Mouse (Mus musculus) hindbrain, embryonic 13.5 days (tissue): ENCODE measurements around the gene Wdr31. TPM values are rescaled to one million over a fixed set of nuclear protein-coding genes. Genes with fewer than 3 reads are reported as not detected.

Source experiments
- ATAC-seq: fragments of 200-750 bp; cut with Nextera tagmentation; 2 replicates; pipeline ENCODE4 v1.8.0; 2017; ENCODE audit warnings: moderate TSS enrichment; ENCODE audit not compliant: low FRiP score
- H3K27ac ChIP-seq: fragments of 300-500 bp; sonication (generic); 2 replicates; pipeline ENCODE4 v1.5.1; 2015; ENCODE audit warnings: inconsistent platforms, mild to moderate bottlenecking, moderate library complexity
- H3K27me3 ChIP-seq: fragments of 300-500 bp; sonication (generic); 2 replicates; pipeline ENCODE4 v1.6.1; 2015; ENCODE audit warnings: mild to moderate bottlenecking, inconsistent platforms
- H3K36me3 ChIP-seq: fragments of 300-500 bp; sonication (generic); 2 replicates; pipeline ENCODE4 v1.6.1; 2015; ENCODE audit warnings: mild to moderate bottlenecking, inconsistent platforms
- H3K4me1 ChIP-seq: fragments of 300-500 bp; sonication (generic); replicated peaks from 2 replicates; pipeline ENCODE4 v1.6.1; 2015; ENCODE audit warnings: inconsistent platforms
- H3K4me2 ChIP-seq: fragments of 300-500 bp; sonication (generic); 2 replicates; pipeline ENCODE4 v1.6.1; 2015; ENCODE audit warnings: inconsistent platforms, mild to moderate bottlenecking, moderate library complexity
- H3K4me3 ChIP-seq: fragments of 300-500 bp; sonication (generic); 2 replicates; pipeline ENCODE4 v1.5.1; 2015; ENCODE audit warnings: mild to moderate bottlenecking, inconsistent platforms
- H3K9ac ChIP-seq: fragments of 300-500 bp; sonication (generic); 2 replicates; pipeline ENCODE4 v1.6.1; 2015; ENCODE audit warnings: mild to moderate bottlenecking, inconsistent platforms
- H3K9me3 ChIP-seq: fragments of 300-500 bp; sonication (generic); 2 replicates; pipeline ENCODE4 v1.6.1; 2016; ENCODE audit warnings: inconsistent platforms
- WGBS: fragments of 180-500 bp; shearing (Covaris S2); methylation state at CpG from one replicate; pipeline ENCODE4 v1.1.7; 2015; 5-methylcytosine and 5-hydroxymethylcytosine counted together
- polyA plus RNA-seq: library from polyadenylated mRNA; unstranded; fragments of >200 nt; fragmentation: Nextera tagmentation; extraction: Ambion mirVana; gene quantifications from 2 replicates; pipeline ENCODE4 v1.2.1, GENCODE M21; 2015

Wdr31 gene
- polyA plus RNA-seq, 1 experiment from 2014 or later = 9.0 TPM

DNA sequence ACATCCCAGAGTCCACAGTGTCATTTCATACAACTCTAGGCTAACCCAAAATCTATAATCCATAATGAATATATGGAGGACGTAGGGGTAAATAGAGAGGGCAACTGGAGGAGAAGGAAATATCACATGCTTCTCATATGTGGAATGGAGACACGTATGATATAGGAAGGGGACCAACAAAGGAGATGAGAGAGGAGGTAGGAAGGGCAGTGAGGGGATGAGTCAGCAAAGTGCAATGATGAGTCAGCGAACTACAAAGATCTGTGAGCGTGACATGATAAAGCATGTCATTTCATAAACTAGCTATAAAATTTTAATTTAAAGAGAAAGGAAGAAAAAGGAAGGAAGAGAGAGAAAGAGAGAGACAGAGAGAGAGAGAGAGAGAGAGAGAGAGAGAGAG lies 39.2 kb downstream of the Wdr31 start:
- Histone ChIP-seq H3K4me2 (no peak overlapping the region), H3K27ac (no peak overlapping the region), H3K4me3 (no peak overlapping the region), H3K9me3 (no peaks in the 10 kb centered on the region), H3K27me3 (no peaks in the 10 kb centered on the region), H3K4me1 (no peaks in the 10 kb centered on the region), H3K36me3 (peaks cover 3% of the 10 kb centered on the region; the same call in 1 of the 2 replicates), H3K9ac (no peak overlapping the region)
- ATAC-seq = no peak
- WGBS = 88% methylated on average over 4 of the region's 4 CpGs

DNA sequence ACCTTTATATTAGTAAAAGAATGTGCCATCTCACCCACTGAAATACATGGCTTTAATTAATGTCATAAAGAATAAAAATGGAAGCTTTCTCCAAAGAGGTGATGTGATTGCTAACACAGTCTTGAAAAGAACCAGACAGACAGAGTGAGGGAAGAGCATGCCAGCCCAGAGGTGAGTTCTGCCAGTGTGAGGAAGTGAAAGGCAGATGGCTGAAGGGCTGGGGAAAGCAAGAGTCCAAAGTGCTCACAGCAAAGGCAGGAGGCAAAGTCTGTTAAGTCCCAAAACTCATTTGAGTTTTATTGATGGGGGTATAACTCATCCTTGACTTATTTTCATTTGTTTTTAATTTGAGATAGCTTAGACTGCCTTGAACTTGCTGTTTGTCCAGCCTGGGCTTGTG lies 40.0 kb downstream of the Wdr31 start:
- no peak overlapping the region for H3K27ac ChIP-seq
- no peak overlapping the region for H3K4me3 ChIP-seq
- no peaks in the 10 kb centered on the region for H3K4me1 ChIP-seq
- H3K4me2 ChIP-seq = no peak overlapping the region
- H3K9me3 ChIP-seq = no peaks in the 10 kb centered on the region
- H3K9ac ChIP-seq = no peak overlapping the region
- no peak for ATAC-seq
- H3K27me3 ChIP-seq = no peaks in the 10 kb centered on the region
- peaks cover 8% of the 10 kb centered on the region for H3K36me3 ChIP-seq

DNA sequence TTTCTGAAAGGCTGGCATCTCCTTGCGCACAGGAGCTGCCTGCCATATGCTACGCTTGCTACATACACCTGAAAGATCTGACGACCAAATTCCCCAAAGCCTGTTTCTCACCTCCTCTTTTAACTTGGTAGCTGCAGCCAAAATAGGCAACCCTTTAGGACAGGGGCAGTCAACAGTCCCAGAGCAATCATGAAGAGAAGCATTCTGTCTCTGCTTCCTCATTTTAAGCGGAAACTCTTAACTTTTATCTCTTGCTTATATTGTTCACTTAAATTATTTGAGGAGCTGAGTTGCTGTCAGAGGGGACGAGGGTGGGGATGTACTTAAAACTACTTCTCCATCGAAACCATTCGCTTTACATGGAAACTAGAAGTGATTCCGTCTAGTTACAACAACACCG lies 41.1 kb downstream of the Wdr31 start:
- WGBS = 91% methylated on average over 9 of the region's 9 CpGs
- H3K27ac ChIP-seq = no peak overlapping the region
- H3K36me3 ChIP-seq = peaks cover 19% of the 10 kb centered on the region
- no peak overlapping the region for H3K4me3 ChIP-seq
- H3K4me2 ChIP-seq = no peak overlapping the region
- ATAC-seq = no peak
- H3K9ac ChIP-seq = no peak overlapping the region
- no peaks in the 10 kb centered on the region for H3K27me3 ChIP-seq
- no peaks in the 10 kb centered on the region for H3K9me3 ChIP-seq
- H3K4me1 ChIP-seq = no peaks in the 10 kb centered on the region

DNA sequence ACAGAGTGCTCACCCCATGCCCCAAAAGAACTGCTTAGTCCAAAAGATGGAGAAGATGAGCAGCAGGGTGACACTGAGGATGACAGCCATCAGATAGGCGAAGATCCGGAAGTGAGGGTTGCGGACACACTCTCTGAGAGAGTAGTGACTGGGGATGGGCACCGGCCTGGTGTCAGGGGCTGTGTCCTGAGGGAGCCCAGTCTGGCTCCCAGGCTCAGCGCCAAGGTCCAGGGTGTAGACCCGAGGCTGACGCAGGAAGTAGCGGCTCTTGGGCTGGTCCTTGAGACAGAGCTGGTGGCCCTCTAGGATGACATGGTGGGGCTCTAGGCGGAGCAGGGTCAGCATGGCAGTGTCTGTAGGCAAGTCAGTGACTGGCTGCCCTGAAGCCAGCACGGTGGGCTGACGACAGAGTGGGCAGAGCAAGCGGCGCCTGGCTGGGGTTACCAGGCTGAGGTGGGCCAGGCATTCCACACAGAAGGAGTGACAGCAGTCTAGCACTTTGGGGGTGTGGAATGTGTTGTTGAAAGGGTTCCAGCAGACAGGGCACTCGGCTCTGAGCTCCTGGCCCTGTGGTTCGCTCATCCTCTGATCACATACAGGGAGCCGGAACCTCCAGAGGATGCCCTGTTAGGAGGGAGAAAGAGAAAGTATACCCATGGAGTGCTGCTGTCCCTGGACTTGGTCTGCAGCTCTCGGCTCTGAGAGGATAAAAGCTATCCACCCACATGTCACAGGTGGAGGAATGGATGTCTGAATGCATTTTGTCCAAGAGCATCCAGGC lies 42.5 kb downstream of the Wdr31 start:
- 83% methylated on average over 17 of the region's 17 CpGs for WGBS
- Histone ChIP-seq H3K4me1 (no peaks in the 10 kb centered on the region), H3K27me3 (no peaks in the 10 kb centered on the region), H3K4me2 (no peak overlapping the region), H3K9me3 (no peaks in the 10 kb centered on the region), H3K36me3 (peaks cover 30% of the 10 kb centered on the region), H3K9ac (no peak overlapping the region), H3K27ac (no peak overlapping the region), H3K4me3 (no peak overlapping the region)
- ATAC-seq = 0 out of 2 replicates have a peak, but pooled peaks have one; percentile 36

DNA sequence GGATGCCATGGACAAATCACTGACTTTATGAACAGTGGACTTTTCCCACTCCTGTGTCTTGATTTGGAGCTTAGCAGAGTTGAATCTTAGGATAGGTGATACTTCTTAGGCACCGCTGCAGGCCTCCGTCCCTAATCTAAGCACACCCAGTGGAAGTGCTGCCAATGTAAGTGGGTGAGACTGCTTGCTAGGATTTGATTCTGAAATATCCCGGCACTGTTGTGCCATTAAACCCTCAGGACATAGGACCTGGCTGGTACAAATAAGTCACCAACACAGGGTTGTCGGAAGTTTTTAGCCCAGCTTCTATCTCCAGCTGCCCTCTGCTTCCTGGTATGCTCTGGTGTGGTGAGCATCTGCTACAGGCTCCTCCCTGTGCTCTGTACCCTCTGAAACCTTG lies 44.8 kb downstream of the Wdr31 start:
- Histone ChIP-seq H3K4me1 (no peaks in the 10 kb centered on the region), H3K36me3 (peaks cover 53% of the 10 kb centered on the region), H3K27ac (no peak overlapping the region), H3K4me2 (no peak overlapping the region), H3K4me3 (no peak overlapping the region), H3K9me3 (no peaks in the 10 kb centered on the region), H3K27me3 (no peaks in the 10 kb centered on the region), H3K9ac (no peak overlapping the region)
- no peak for ATAC-seq
- WGBS = 98% methylated on average over 4 of the region's 4 CpGs

DNA sequence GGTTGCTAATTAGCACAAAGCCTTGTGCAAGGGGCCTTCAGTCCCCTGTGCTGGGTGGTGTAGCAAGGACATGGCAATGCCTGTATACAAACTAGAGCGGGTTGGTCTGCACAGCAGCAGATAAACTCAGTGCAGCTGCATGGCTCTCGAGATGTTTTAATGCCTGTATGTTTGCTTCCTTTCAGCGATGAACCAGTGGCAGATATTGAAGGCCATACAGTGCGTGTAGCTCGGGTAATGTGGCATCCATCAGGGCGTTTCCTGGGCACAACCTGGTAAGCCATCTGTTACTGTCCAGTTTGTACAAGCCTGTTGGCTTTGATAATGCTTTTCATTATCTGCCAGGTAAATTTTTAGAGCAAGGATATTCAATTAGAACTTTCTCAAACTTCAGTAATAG lies 51.6 kb downstream of the Wdr31 start:
- Histone ChIP-seq H3K9me3 (no peaks in the 10 kb centered on the region), H3K4me2 (no peak overlapping the region), H3K9ac (no peak overlapping the region), H3K4me3 (no peak overlapping the region), H3K27ac (no peak overlapping the region), H3K36me3 (peaks cover 100% of the 10 kb centered on the region), H3K4me1 (no peaks in the 10 kb centered on the region), H3K27me3 (no peaks in the 10 kb centered on the region)
- ATAC-seq = no peak
- 99% methylated on average over 6 of the region's 6 CpGs for WGBS

DNA sequence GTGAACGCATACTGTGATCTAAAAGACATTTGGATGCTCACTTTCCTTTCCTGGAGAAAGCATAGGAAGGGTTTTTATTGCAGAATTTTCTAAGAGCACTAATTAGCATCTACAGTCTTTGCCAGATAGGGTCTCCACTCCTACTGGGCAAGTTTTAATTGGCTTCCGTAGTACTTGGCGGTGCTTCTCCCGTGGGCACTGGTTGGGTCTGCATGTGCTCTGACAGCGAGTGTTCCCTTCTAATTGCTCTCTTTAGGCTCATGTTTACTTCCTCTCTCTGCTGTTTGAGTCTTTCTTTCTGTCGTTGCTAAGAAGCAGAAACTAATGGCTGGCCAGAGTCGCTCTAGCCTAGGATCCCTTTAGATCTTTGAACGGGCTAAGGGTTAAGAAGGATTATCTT lies 52.2 kb downstream of the Wdr31 start:
- H3K27me3 ChIP-seq = no peaks in the 10 kb centered on the region
- WGBS = 90% methylated on average over 8 of the region's 8 CpGs
- no peak overlapping the region for H3K4me3 ChIP-seq
- ATAC-seq = no peak
- H3K36me3 ChIP-seq = peaks cover 100% of the 10 kb centered on the region
- no peak overlapping the region for H3K27ac ChIP-seq
- no peaks in the 10 kb centered on the region for H3K4me1 ChIP-seq
- no peak overlapping the region for H3K9ac ChIP-seq
- no peak overlapping the region for H3K4me2 ChIP-seq
- no peaks in the 10 kb centered on the region for H3K9me3 ChIP-seq

DNA sequence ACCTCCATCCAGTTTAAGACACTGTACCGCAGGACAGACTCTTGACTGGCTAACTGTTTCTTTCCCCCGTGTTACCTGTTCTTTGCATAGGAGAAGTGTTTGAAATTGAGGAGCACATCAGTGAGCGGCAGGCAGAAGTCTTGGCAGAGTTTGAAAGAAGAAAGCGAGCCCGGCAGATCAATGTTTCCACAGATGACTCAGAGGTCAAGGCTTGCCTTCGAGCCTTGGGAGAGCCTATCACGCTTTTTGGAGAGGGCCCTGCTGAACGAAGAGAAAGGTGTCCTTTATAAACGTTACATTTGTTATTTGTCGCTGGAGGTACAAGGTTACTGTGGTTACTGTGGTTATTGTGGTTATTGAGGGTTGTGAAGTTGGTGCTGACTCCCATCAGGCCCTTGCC lies 59.1 kb downstream of the Wdr31 start:
- no peak for ATAC-seq
- peaks cover 54% of the 10 kb centered on the region for H3K36me3 ChIP-seq

DNA sequence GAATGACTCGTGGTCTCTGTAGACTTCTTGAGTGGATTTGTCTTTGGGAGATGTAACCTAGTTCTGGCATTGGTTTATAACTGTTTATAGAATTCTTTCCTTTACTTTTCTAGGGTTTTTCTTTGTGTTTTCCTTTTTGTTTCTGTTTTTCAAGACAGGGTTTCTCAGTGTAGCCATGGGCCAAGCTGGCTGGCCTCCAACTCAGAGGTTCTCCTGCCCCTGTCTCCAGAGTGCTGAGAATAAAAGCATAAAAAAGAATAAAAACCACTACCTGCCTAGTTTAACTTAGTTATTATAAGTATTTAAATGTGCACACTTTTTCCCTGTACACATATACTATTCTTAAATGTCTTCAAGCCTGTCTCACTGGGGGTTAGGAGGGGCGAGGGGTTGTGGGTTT lies 60.4 kb downstream of the Wdr31 start:
- 93% methylated on average over 2 of the region's 2 CpGs for WGBS
- Histone ChIP-seq H3K9me3 (no peaks in the 10 kb centered on the region), H3K27me3 (no peaks in the 10 kb centered on the region), H3K4me1 (peaks cover 34% of the 10 kb centered on the region), H3K9ac (no peak overlapping the region), H3K27ac (no peak overlapping the region), H3K36me3 (peaks cover 41% of the 10 kb centered on the region), H3K4me3 (0 out of 2 replicates have a peak overlapping the region, but pooled peaks have one; percentile 7), H3K4me2 (peak overlapping the region; percentile 74)
- ATAC-seq = no peak

More for the DNA sequence above, 59.1 kb downstream of the Wdr31 start:
- H3K9ac ChIP-seq = no peak overlapping the region
- H3K4me3 ChIP-seq = no peak overlapping the region
- peaks cover 22% of the 10 kb centered on the region for H3K4me1 ChIP-seq
- H3K4me2 ChIP-seq = no peak overlapping the region
- H3K9me3 ChIP-seq = no peaks in the 10 kb centered on the region
- no peaks in the 10 kb centered on the region for H3K27me3 ChIP-seq
- H3K27ac ChIP-seq = no peak overlapping the region
- WGBS = 95% methylated on average over 10 of the region's 10 CpGs

DNA sequence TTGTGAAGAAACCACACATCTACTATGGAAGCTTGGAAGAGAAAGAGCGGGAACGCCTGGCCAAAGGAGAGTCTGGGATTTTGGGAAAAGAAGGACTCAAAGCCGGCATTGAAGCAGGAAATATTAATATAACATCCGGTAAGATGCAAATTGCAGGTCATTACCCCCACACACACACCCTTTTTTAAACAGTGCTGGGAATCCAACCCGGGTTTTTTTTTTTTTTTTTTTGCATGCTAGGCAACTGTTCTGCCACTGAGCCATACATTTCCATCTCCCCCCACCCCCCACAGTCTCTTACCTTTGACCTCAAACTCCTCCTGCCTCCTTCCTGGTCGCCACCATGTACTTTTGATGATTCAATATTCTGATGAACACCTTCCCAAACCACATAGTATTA lies 61.1 kb downstream of the Wdr31 start:
- peak overlapping the region; percentile 88 for H3K9ac ChIP-seq
- H3K4me3 ChIP-seq = peak overlapping the region; percentile 78
- H3K36me3 ChIP-seq = peaks cover 38% of the 10 kb centered on the region
- 38% methylated on average over 6 of the region's 6 CpGs for WGBS
- H3K4me2 ChIP-seq = peak overlapping the region; percentile 74
- no peak for ATAC-seq
- H3K27me3 ChIP-seq = no peaks in the 10 kb centered on the region
- H3K27ac ChIP-seq = 0 out of 2 replicates have a peak overlapping the region, but pooled peaks have one; percentile 89
- no peaks in the 10 kb centered on the region for H3K9me3 ChIP-seq
- peaks cover 41% of the 10 kb centered on the region for H3K4me1 ChIP-seq

DNA sequence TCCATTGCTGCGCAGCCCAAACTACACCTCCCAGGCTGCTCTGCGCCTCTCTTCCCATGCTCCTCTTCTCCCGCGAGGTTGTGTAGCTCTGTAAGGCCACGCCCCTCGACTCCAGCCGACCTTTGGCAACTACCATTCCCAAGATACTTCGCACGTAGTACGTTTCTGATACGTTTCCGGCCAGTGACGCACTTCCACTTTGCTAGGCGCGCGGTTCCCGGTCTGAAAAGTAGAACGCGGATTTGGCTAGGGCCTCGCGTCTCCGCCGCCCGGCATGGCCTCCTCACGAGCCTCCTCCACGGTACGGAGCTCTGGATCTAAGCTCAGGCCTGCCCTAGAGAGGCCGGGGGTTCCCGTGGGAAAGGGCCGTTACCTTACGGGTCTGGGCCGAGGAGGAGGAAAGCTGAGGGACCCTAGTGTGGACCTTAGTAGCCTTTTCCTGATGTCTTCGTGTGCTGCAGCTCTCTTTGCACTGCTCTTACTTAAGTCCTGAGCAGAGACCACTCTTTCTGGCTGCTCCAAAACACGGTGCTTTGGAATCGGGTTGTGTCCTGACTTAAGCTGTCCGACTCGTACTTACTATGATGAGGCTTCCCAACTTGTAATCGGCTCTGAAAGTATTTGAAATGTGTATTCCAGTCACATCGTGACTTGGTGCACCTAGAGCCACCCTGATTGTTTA lies 62.0 kb downstream of the Wdr31 start, which contains the start of the genes Cdc26 and Prpf4:
Gene Cdc26 (minus strand): TSS at position 42 of the 682 bp plus-strand sequence.
Gene Prpf4 (plus strand): TSS at position 197 of the 682 bp plus-strand sequence.
- H3K4me3 ChIP-seq = peak within 1 kb of the TSS; percentile 78
- no peaks in the 10 kb centered on the region for H3K9me3 ChIP-seq
- peak; percentile 99 for ATAC-seq
- peaks cover 31% of the 10 kb centered on the region for H3K36me3 ChIP-seq
- no peaks in the 10 kb centered on the region for H3K27me3 ChIP-seq
- peak within 1 kb of the TSS; percentile 89 for H3K27ac ChIP-seq
- H3K4me1 ChIP-seq = peaks cover 48% of the 10 kb centered on the region
- H3K4me2 ChIP-seq = peak within 1 kb of the TSS; percentile 74
- peak within 1 kb of the TSS; percentile 88 for H3K9ac ChIP-seq
- under 1% methylated on average over 39 of the region's 39 CpGs for WGBS

DNA sequence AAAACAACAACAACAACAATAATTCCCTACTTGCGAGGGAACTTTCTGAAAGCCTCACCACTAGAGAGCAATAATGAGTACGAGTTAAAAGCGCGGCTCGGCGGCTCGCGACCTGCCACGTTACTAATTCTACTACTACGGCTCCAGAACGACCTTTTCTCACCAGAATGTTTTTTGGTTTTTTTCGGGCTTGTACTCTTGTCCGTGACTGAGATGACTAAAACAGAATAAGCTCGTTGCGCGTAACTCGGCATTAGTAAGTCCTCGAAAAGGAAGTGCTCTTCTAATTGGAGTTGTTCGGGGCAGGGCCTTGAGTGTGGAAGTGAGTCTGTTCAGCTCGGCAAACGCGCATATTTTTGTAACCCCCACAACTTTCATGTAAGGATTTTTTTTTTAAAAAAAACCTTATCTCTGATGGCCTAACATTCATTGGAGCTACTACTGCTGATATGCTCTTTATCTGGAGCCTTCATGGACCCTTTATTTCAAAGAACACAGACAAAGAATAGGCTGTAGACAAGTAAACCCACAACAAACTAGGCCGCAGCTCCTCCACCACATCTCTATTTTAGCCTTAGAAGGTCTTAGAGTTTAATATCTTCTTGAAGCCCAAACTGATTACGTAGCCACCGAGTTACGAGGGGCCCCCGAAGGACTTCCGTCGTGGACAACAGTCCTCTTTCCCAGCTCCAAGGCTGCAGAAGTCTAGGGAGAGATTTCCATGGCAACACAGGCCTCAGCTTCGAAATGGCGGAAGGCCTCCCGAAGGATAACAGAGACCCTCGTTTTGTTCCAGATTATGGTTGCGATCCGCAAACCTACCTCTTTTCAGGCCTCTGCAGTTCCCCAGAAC lies 62.7 kb downstream of the Wdr31 start:
- H3K4me1 ChIP-seq = peaks cover 53% of the 10 kb centered on the region
- H3K4me3 ChIP-seq = peak overlapping the region; percentile 78
- H3K36me3 ChIP-seq = peaks cover 28% of the 10 kb centered on the region
- ATAC-seq = peak; percentile 75
- H3K27ac ChIP-seq = peak overlapping the region; percentile 83
- H3K27me3 ChIP-seq = no peaks in the 10 kb centered on the region
- no peaks in the 10 kb centered on the region for H3K9me3 ChIP-seq
- H3K4me2 ChIP-seq = peak overlapping the region; percentile 55
- peak overlapping the region; percentile 82 for H3K9ac ChIP-seq
- WGBS = under 1% methylated on average over 35 of the region's 35 CpGs
